Mouse (Mus musculus): ENCODE measurements around the gene Mier3.

The Mier3 gene

GRCm38 (mm10) chr13:111680679-111681078 is at the start of gene Mier3:
Gene Mier3 (plus strand): TSS chr13:111680979.
- no peak for DNase-seq

- DNase-seq, result no peak
Observed at GRCm38 (mm10) chr13:111634163-111635160, 46.3 kb upstream of the Mier3 start.

- no peak for DNase-seq
Observed at GRCm38 (mm10) chr13:111640319-111640718, 40.5 kb upstream of the Mier3 start.

- DNase-seq, result no peak
Observed at GRCm38 (mm10) chr13:111643636-111644035, 37.1 kb upstream of the Mier3 start.

- DNase-seq, result no peak
Observed at GRCm38 (mm10) chr13:111646204-111646603, 34.6 kb upstream of the Mier3 start.

- DNase-seq, result no peak
Observed at GRCm38 (mm10) chr13:111647279-111647678, 33.5 kb upstream of the Mier3 start.

GRCm38 (mm10) chr13:111651020-111651419 is 29.8 kb upstream of the Mier3 start:
- DNase-seq, result no peak

- no peak for DNase-seq
Observed at GRCm38 (mm10) chr13:111655273-111655672, 25.5 kb upstream of the Mier3 start.

- DNase-seq, result no peak
Observed at GRCm38 (mm10) chr13:111655856-111656255, 24.9 kb upstream of the Mier3 start.

- no peak for DNase-seq
Observed at GRCm38 (mm10) chr13:111656309-111656708, 24.5 kb upstream of the Mier3 start.

- DNase-seq, result no peak
Observed at GRCm38 (mm10) chr13:111656769-111657168, 24.0 kb upstream of the Mier3 start.

GRCm38 (mm10) chr13:111658501-111659280 is 22.1 kb upstream of the Mier3 start:
- DNase-seq, result no peak

- no peak for DNase-seq
Observed at GRCm38 (mm10) chr13:111659430-111659829, 21.3 kb upstream of the Mier3 start.

GRCm38 (mm10) chr13:111660072-111660471 is 20.7 kb upstream of the Mier3 start:
- no peak for DNase-seq

- DNase-seq, result no peak
Observed at GRCm38 (mm10) chr13:111660556-111660955, 20.2 kb upstream of the Mier3 start.

GRCm38 (mm10) chr13:111668016-111668415 is 12.8 kb upstream of the Mier3 start:
- no peak for DNase-seq

- no peak for DNase-seq
Observed at GRCm38 (mm10) chr13:111676841-111677240, 3.9 kb upstream of the Mier3 start.

- DNase-seq, result no peak
Observed at GRCm38 (mm10) chr13:111684056-111684625, 3.4 kb downstream of the Mier3 start.

GRCm38 (mm10) chr13:111685751-111686462 is 5.1 kb downstream of the Mier3 start:
- peak; percentile 84 to 89 for DNase-seq

GRCm38 (mm10) chr13:111686522-111687284 is 5.9 kb downstream of the Mier3 start:
- peak; percentile 31 to 38 for DNase-seq

- DNase-seq, result peak; percentile 38 to 43
Observed at GRCm38 (mm10) chr13:111687285-111687781, 6.6 kb downstream of the Mier3 start.
